8 mouse cellular contexts compared by ENCODE assay signal in genomic region chr6:17066211-17066940, GRCm38 (mm10). TPM values are rescaled to one million over a fixed set of nuclear protein-coding genes. Genes with fewer than 3 reads are reported as not detected.
DNase-seq lines count a peak whose midpoint lies in the region; ATAC-seq and TF ChIP-seq lines count a peak whose summit lies in the region.

No protein-coding gene starts in this region.

- TF ChIP-seq POLR2A in lung, adult 2 months (IDR thresholded peaks at IDR 0.05; ENCODE audit: borderline replicate concordance, extremely low read depth, low read depth, low read length) = no peak

- no peaks in the 10 kb centered on the region for H3K9me3 ChIP-seq in embryonic facial prominence, embryonic 10.5 days
- no peaks in the 10 kb centered on the region for H3K9me3 ChIP-seq in neural tube, embryonic 12.5 days

- no peak for TF ChIP-seq CTCF in lung, adult 2 months (IDR thresholded peaks at IDR 0.05; ENCODE audit: insufficient read depth, low read length)

- no peak overlapping the region for H3K27ac ChIP-seq in embryonic facial prominence, embryonic 10.5 days (replicated peaks)
- H3K27ac ChIP-seq in neural tube, embryonic 12.5 days = no peak overlapping the region

- peaks cover 9% of the 10 kb centered on the region for H3K27me3 ChIP-seq in embryonic facial prominence, embryonic 10.5 days (replicated peaks; ENCODE audit: low read depth, poor library complexity, severe bottlenecking)
- H3K27me3 ChIP-seq in neural tube, embryonic 12.5 days (replicated peaks) = no peaks in the 10 kb centered on the region

- peak overlapping the region; percentile 29 for H3K4me3 ChIP-seq in lung, adult 2 months (replicated peaks; ENCODE audit: extremely low read depth, low read depth, low read length)
- peak overlapping the region; percentile 87 for H3K4me3 ChIP-seq in embryonic facial prominence, embryonic 10.5 days
- peak overlapping the region; percentile 72; the same call in 1 of the 2 replicates for H3K4me3 ChIP-seq in neural tube, embryonic 12.5 days

- WGBS in lung, adult 2 months = 43% methylated on average over 11 of the region's 11 CpGs
- 60% methylated on average over 11 of the region's 11 CpGs for WGBS in embryonic facial prominence, embryonic 10.5 days
- 68% methylated on average over 11 of the region's 11 CpGs for WGBS in neural tube, embryonic 12.5 days

- peak overlapping the region; percentile 84 for H3K4me2 ChIP-seq in neural tube, embryonic 12.5 days (replicated peaks)

- ATAC-seq in inflammation-experienced regulatory T-cells, adult 6 months = peak; percentile 50
- ATAC-seq in neural tube, embryonic 12.5 days (ENCODE audit: low FRiP score, low read depth) = no peak

- peaks cover 6% of the 10 kb centered on the region for H3K4me1 ChIP-seq in lung, adult 2 months (ENCODE audit: control insufficient read depth, insufficient read depth, low read length)
- H3K4me1 ChIP-seq in embryonic facial prominence, embryonic 10.5 days = peaks cover 22% of the 10 kb centered on the region
- H3K4me1 ChIP-seq in neural tube, embryonic 12.5 days = no peaks in the 10 kb centered on the region

- no peak overlapping the region for H3K9ac ChIP-seq in neural tube, embryonic 12.5 days

- H3K36me3 ChIP-seq in embryonic facial prominence, embryonic 10.5 days (replicated peaks) = peaks cover 7% of the 10 kb centered on the region; the same call in 1 of the 2 replicates
- H3K36me3 ChIP-seq in neural tube, embryonic 12.5 days = no peaks in the 10 kb centered on the region

- no peak for DNase-seq in lung, adult 2 months
- no peak for DNase-seq in lung, postnatal 4 days
- DNase-seq in embryonic facial prominence, embryonic 10.5 days (ENCODE audit: low spot score) = no peak
- DNase-seq in cerebellum, adult 8-10 months = no peak
- no peak for DNase-seq in frontal cortex, adult 2 months (ENCODE audit: extremely low spot score in 1 of 2, low spot score in 1 of 2)
- DNase-seq in layer of hippocampus, adult 11-12 months (ENCODE audit: low spot score) = no peak

RNA-seq across cellular contexts. Expression of gene Tes, which starts 1.4 kb away (rescaled TPM):
- polyA plus RNA-seq in lung, adult 2 months (2012; rRNA removed) = 15.5 and 20.3 TPM in 2 replicates
- polyA plus RNA-seq in embryonic facial prominence, embryonic 10.5 days (2016; fragmentation: Nextera tagmentation; extraction: Ambion mirVana) = 72.0 and 84.9 TPM in 2 replicates
- 100 to 1,000 TPM; 167 to 201 (median 200) TPM for polyA plus RNA-seq in inflammation-experienced regulatory T-cells, adult 6 months (2017; shearing (Covaris generic))
- 64.5 and 67.2 TPM in 2 replicates for polyA plus RNA-seq in neural tube, embryonic 12.5 days (2016; fragmentation: Nextera tagmentation; extraction: Ambion mirVana)
- polyA plus RNA-seq in frontal cortex, adult 2 months (2012; rRNA removed) = 5.7 and 5.8 TPM in 2 replicates

Comparison
In these comparisons a context has a peak if more than half of its experiments do, and no peak if none do; other contexts are left out.
1. H3K4me3 ChIP-seq: peak in every context shown above with its lines; median percentile 87 in embryonic facial prominence, embryonic 10.5 days; 72 in neural tube, embryonic 12.5 days; 29 in lung, adult 2 months.